Mouse (Mus musculus) left cerebral cortex, adult 8-10 months (tissue): ENCODE measurements at regions not wholly inside any gene's neighbourhood (a gene's known extent, or its start where the extent isn't known, plus 50 kb on each side); places are given as distances from the start of the nearest gene placed in this dataset.
A peak's percentile ranks its signal among the peaks of the same experiment; 100 is the strongest.
"Not testable (repeated sequence)": the region's sequence is repeated elsewhere in the genome, so short reads cannot be mapped to it uniquely, and the experiment has no call there.

Experiments used
- DNase-seq, 2 experiments: peaks; one replicate each; pipeline ENCODE4 v3.0.0; 2022; ENCODE audit warnings: low spot score in 2 of 2

- no peak for DNase-seq
Measured at GRCm38 (mm10) chr16:57923447-57924129, 169.1 kb upstream of the Col8a1 start.

- no peak for DNase-seq
Measured at GRCm38 (mm10) chr16:57924130-57924495, 169.6 kb upstream of the Col8a1 start.

GRCm38 (mm10) chr16:57927816-57928215 lies 173.3 kb upstream of the Col8a1 start:
- no peak for DNase-seq

- no peak for DNase-seq
Measured at GRCm38 (mm10) chr16:57928301-57928700, 173.8 kb upstream of the Col8a1 start.

- no peak for DNase-seq
Measured at GRCm38 (mm10) chr16:57929151-57929764, 174.7 kb upstream of the Col8a1 start.

- no peak for DNase-seq
Measured at GRCm38 (mm10) chr16:57945404-57945803, 190.9 kb upstream of the Col8a1 start.

- no peak for DNase-seq
Measured at GRCm38 (mm10) chr16:57947309-57947708, 192.8 kb upstream of the Col8a1 start.

GRCm38 (mm10) chr16:57949680-57950079 lies 195.1 kb upstream of the Col8a1 start:
- DNase-seq: no peak

- no peak for DNase-seq
Measured at GRCm38 (mm10) chr16:57970956-57971355, 216.4 kb upstream of the Col8a1 start.

- no peak for DNase-seq
Measured at GRCm38 (mm10) chr16:57984111-57984510, 229.6 kb upstream of the Col8a1 start.

GRCm38 (mm10) chr16:58005740-58006139 lies 251.2 kb upstream of the Col8a1 start:
- DNase-seq: no peak

GRCm38 (mm10) chr16:58013557-58013956 lies 259.0 kb upstream of the Col8a1 start:
- no peak for DNase-seq

- no peak for DNase-seq
Measured at GRCm38 (mm10) chr16:58027525-58027924, 273.0 kb upstream of the Col8a1 start.

- DNase-seq: not testable (repeated sequence)
Measured at GRCm38 (mm10) chr16:58028541-58028940, 274.0 kb upstream of the Col8a1 start.

GRCm38 (mm10) chr16:58029674-58030073 lies 275.1 kb upstream of the Col8a1 start:
- DNase-seq: no peak

- DNase-seq: no peak
Measured at GRCm38 (mm10) chr16:58068654-58069271, 314.2 kb upstream of the Col8a1 start.

GRCm38 (mm10) chr16:58072441-58072840 lies 317.9 kb upstream of the Col8a1 start:
- no peak for DNase-seq

- DNase-seq: no peak
Measured at GRCm38 (mm10) chr16:58100351-58100750, 307.9 kb upstream of the Dcbld2 start.

GRCm38 (mm10) chr16:58110452-58110851 lies 297.8 kb upstream of the Dcbld2 start:
- no peak for DNase-seq

GRCm38 (mm10) chr16:58126086-58126485 lies 282.2 kb upstream of the Dcbld2 start:
- no peak for DNase-seq

- peak in 1 of 2 experiments; percentile 5 for DNase-seq
Measured at GRCm38 (mm10) chr16:58136144-58136905, 271.9 kb upstream of the Dcbld2 start.

- DNase-seq: no peak
Measured at GRCm38 (mm10) chr16:58136979-58137378, 271.3 kb upstream of the Dcbld2 start.
